Mouse (Mus musculus): ENCODE results near the gene Gm13083. TPM values are rescaled to one million over a fixed set of nuclear protein-coding genes. Genes with fewer than 3 reads are reported as not detected.
"Not testable (repeated sequence)": the region's sequence is repeated elsewhere in the genome, so short reads cannot be mapped to it uniquely, and the experiment has no call there.

Gm13083 gene
- total RNA-seq (2014; rRNA removed): not detected in 2 replicates
- polyA plus RNA-seq (2015; fragmentation: Nextera tagmentation; extraction: Ambion mirVana): not detected in 2 replicates

- H3K9me3 ChIP-seq (ENCODE audit: low read length); ATAC-seq; H3K27me3 ChIP-seq (ENCODE audit: insufficient read depth, low read length); H3K27ac ChIP-seq; H3K4me1 ChIP-seq (ENCODE audit: insufficient read depth, low read length); DNase-seq (ENCODE audit: low spot score); H3K36me3 ChIP-seq (ENCODE audit: insufficient read depth, low read length); H3K4me3 ChIP-seq (ENCODE audit: low read length); H3K4me2 ChIP-seq (ENCODE audit: low read depth, low read length); H3K9ac ChIP-seq (replicated peaks; ENCODE audit: low read length): not testable (repeated sequence)
Measured at GRCm38 (mm10) chr4:143614703-143615102, at the start of gene Gm13083. Gene Gm13083, plus strand, starts transcription at chr4:143615003.

GRCm38 (mm10) chr4:143611927-143612326 is 2.9 kb upstream of the Gm13083 start:
- ATAC-seq; H3K27ac ChIP-seq; H3K4me1 ChIP-seq (ENCODE audit: insufficient read depth, low read length); H3K27me3 ChIP-seq (ENCODE audit: insufficient read depth, low read length); H3K4me3 ChIP-seq (ENCODE audit: low read length); H3K36me3 ChIP-seq (ENCODE audit: insufficient read depth, low read length); H3K9me3 ChIP-seq (ENCODE audit: low read length); H3K4me2 ChIP-seq (ENCODE audit: low read depth, low read length); H3K9ac ChIP-seq (replicated peaks; ENCODE audit: low read length); DNase-seq (ENCODE audit: low spot score): not testable (repeated sequence)
- WGBS: 86% methylated on average over 9 of the region's 9 CpGs

GRCm38 (mm10) chr4:143618101-143618500 is 3.3 kb downstream of the Gm13083 start:
- not testable (repeated sequence) for H3K4me1 ChIP-seq (ENCODE audit: insufficient read depth, low read length); ATAC-seq; H3K36me3 ChIP-seq (ENCODE audit: insufficient read depth, low read length); H3K9me3 ChIP-seq (ENCODE audit: low read length); H3K4me2 ChIP-seq (ENCODE audit: low read depth, low read length); H3K9ac ChIP-seq (replicated peaks; ENCODE audit: low read length); H3K4me3 ChIP-seq (ENCODE audit: low read length); DNase-seq (ENCODE audit: low spot score); H3K27me3 ChIP-seq (ENCODE audit: insufficient read depth, low read length); H3K27ac ChIP-seq
- 86% methylated on average over 4 of the region's 4 CpGs for WGBS

GRCm38 (mm10) chr4:143657146-143657545 is 42.3 kb downstream of the Gm13083 start, which contains the start of gene Gm13088:
Gene Gm13088, minus strand, starts transcription at chr4:143657246.
- not testable (repeated sequence) for H3K9me3 ChIP-seq (ENCODE audit: low read length); H3K27me3 ChIP-seq (ENCODE audit: insufficient read depth, low read length); ATAC-seq; H3K4me2 ChIP-seq (ENCODE audit: low read depth, low read length); H3K9ac ChIP-seq (replicated peaks; ENCODE audit: low read length); H3K4me1 ChIP-seq (ENCODE audit: insufficient read depth, low read length); H3K36me3 ChIP-seq (ENCODE audit: insufficient read depth, low read length); DNase-seq (ENCODE audit: low spot score); H3K4me3 ChIP-seq (ENCODE audit: low read length); H3K27ac ChIP-seq

Other genes with a start within 250 kb of the Gm13083 start
- gene Pramel1, start 220.6 kb upstream of the Gm13083 start, total RNA-seq (2014; rRNA removed): not detected in 2 replicates
- not detected in 2 replicates for gene Pramel1, start 220.6 kb upstream of the Gm13083 start, polyA plus RNA-seq (2015; fragmentation: Nextera tagmentation; extraction: Ambion mirVana)
- 26.1 and 48.5 TPM in 2 replicates for gene Pramef8, start 202.6 kb upstream of the Gm13083 start, total RNA-seq (2014; rRNA removed)
- gene Pramef8, start 202.6 kb upstream of the Gm13083 start, polyA plus RNA-seq (2015; fragmentation: Nextera tagmentation; extraction: Ambion mirVana): 16.0 and 18.3 TPM in 2 replicates
- gene Oog4, start 164.7 kb upstream of the Gm13083 start, total RNA-seq (2014; rRNA removed): not detected in 2 replicates
- gene Oog4, start 164.7 kb upstream of the Gm13083 start, polyA plus RNA-seq (2015; fragmentation: Nextera tagmentation; extraction: Ambion mirVana): not detected in 2 replicates
- gene Gm13043, start 103.7 kb upstream of the Gm13083 start, total RNA-seq (2014; rRNA removed): not detected in 2 replicates
- not detected in 2 replicates for gene Gm13043, start 103.7 kb upstream of the Gm13083 start, polyA plus RNA-seq (2015; fragmentation: Nextera tagmentation; extraction: Ambion mirVana)
- not detected in 2 replicates for gene Gm13040, start 79.0 kb upstream of the Gm13083 start, total RNA-seq (2014; rRNA removed)
- not detected in 2 replicates for gene Gm13040, start 79.0 kb upstream of the Gm13083 start, polyA plus RNA-seq (2015; fragmentation: Nextera tagmentation; extraction: Ambion mirVana)
- gene BC080695, start 63.3 kb upstream of the Gm13083 start, total RNA-seq (2014; rRNA removed): not detected in 2 replicates
- not detected in 2 replicates for gene BC080695, start 63.3 kb upstream of the Gm13083 start, polyA plus RNA-seq (2015; fragmentation: Nextera tagmentation; extraction: Ambion mirVana)
- gene Gm13057, start 63.3 kb upstream of the Gm13083 start, total RNA-seq (2014; rRNA removed): not detected in 2 replicates
- gene Gm13057, start 63.3 kb upstream of the Gm13083 start, polyA plus RNA-seq (2015; fragmentation: Nextera tagmentation; extraction: Ambion mirVana): not detected in 2 replicates
- gene Gm13088, start 42.2 kb downstream of the Gm13083 start, total RNA-seq (2014; rRNA removed): not detected in 2 replicates
- not detected in 2 replicates for gene Gm13088, start 42.2 kb downstream of the Gm13083 start, polyA plus RNA-seq (2015; fragmentation: Nextera tagmentation; extraction: Ambion mirVana)
- not detected in 2 replicates for gene Gm13089, start 87.7 kb downstream of the Gm13083 start, total RNA-seq (2014; rRNA removed)
- not detected in 2 replicates for gene Gm13089, start 87.7 kb downstream of the Gm13083 start, polyA plus RNA-seq (2015; fragmentation: Nextera tagmentation; extraction: Ambion mirVana)
- gene Gm13078, start 104.5 kb downstream of the Gm13083 start, total RNA-seq (2014; rRNA removed): not detected in 2 replicates
- not detected in 2 replicates for gene Gm13078, start 104.5 kb downstream of the Gm13083 start, polyA plus RNA-seq (2015; fragmentation: Nextera tagmentation; extraction: Ambion mirVana)
- gene Gm13023, start 174.3 kb downstream of the Gm13083 start, total RNA-seq (2014; rRNA removed): not detected in 2 replicates
- gene Gm13023, start 174.3 kb downstream of the Gm13083 start, polyA plus RNA-seq (2015; fragmentation: Nextera tagmentation; extraction: Ambion mirVana): not detected in 2 replicates
- gene Gm13084, start 201.1 kb downstream of the Gm13083 start, total RNA-seq (2014; rRNA removed): not detected in 2 replicates
- not detected in 2 replicates for gene Gm13084, start 201.1 kb downstream of the Gm13083 start, polyA plus RNA-seq (2015; fragmentation: Nextera tagmentation; extraction: Ambion mirVana)
- not detected in 2 replicates for gene Gm13103, start 231.5 kb downstream of the Gm13083 start, total RNA-seq (2014; rRNA removed)
- gene Gm13103, start 231.5 kb downstream of the Gm13083 start, polyA plus RNA-seq (2015; fragmentation: Nextera tagmentation; extraction: Ambion mirVana): not detected in 2 replicates